Mouse (Mus musculus) midbrain, embryonic 14.5 days (tissue): Measurements from ENCODE around the gene Jun. TPM values are rescaled to one million over a fixed set of nuclear protein-coding genes. Genes with fewer than 3 reads are reported as not detected.

Experiments used
- polyA plus RNA-seq: library from polyadenylated mRNA; unstranded; fragments of >200 nt; fragmentation: Nextera tagmentation; extraction: Ambion mirVana; gene quantifications from 2 replicates; pipeline ENCODE4 v1.2.1, GENCODE M21; 2014

Gene Jun
- polyA plus RNA-seq, 1 experiment from 2014 or later = 29.8 TPM

Other genes with a start within 250 kb of the Jun start
- 0.19 and 0.20 TPM in 2 replicates for gene Eqtn, start 123.4 kb downstream of the Jun start, polyA plus RNA-seq
- 29.5 and 33.4 TPM in 2 replicates for gene Mysm1, start 73.1 kb downstream of the Jun start, polyA plus RNA-seq